Mouse (Mus musculus) brain, embryonic 14.5 days (tissue): Measurements from ENCODE around the gene Dgkd.

Experiments
- CTCF ChIP-seq: fragments of 200-500 bp; IDR thresholded peaks from 2 replicates; pipeline ENCODE4 v1.5.1; 2012; ENCODE audit warnings: inconsistent platforms, mild to moderate bottlenecking, moderate library complexity, borderline replicate concordance; ENCODE audit not compliant: insufficient read depth, insufficient read length; ENCODE audit errors: extremely low read depth
- POLR2A ChIP-seq: fragments of 200-500 bp; IDR thresholded peaks from 2 replicates; pipeline ENCODE4 v1.6.1; 2012; ENCODE audit warnings: mild to moderate bottlenecking, inconsistent platforms, borderline replicate concordance; ENCODE audit not compliant: poor library complexity, insufficient read depth, insufficient read length, severe bottlenecking; ENCODE audit errors: extremely low read depth

DNA sequence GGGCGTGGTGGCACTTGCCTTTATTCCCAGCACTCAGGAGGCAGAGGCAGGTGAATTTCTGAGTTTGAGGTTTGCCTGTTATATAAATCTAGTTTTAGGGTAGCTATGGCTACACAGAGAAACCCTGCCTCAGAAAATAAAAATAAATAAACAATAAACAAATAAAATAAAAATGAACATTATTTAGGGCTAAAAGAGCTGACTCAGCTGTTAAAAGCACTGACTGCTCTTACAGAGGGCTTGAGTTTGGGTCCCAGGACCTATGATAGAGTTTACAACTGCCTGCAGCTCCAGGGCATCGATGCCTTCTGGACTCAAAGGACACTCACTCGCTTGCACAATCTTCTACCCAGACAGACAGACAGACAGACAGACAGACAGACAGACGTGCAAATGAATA lies 40.3 kb downstream of the Dgkd start:
- TF ChIP-seq CTCF (no peak), POLR2A (no peak)
